Mouse (Mus musculus) spleen, postnatal 36 days (tissue): ENCODE measurements around the gene Atp8a2.
A peak's percentile ranks its signal among the peaks of the same experiment; 100 is the strongest.
"Not testable (repeated sequence)": the region's sequence is repeated elsewhere in the genome, so short reads cannot be mapped to it uniquely, and the experiment has no call there.

Source experiments
- DNase-seq, 2 experiments: peaks; one replicate each; pipeline ENCODE4 v3.0.0; 2022; ENCODE audit warnings: low spot score in 2 of 2, mixed read lengths in 1 of 2

Gene Atp8a2

DNA sequence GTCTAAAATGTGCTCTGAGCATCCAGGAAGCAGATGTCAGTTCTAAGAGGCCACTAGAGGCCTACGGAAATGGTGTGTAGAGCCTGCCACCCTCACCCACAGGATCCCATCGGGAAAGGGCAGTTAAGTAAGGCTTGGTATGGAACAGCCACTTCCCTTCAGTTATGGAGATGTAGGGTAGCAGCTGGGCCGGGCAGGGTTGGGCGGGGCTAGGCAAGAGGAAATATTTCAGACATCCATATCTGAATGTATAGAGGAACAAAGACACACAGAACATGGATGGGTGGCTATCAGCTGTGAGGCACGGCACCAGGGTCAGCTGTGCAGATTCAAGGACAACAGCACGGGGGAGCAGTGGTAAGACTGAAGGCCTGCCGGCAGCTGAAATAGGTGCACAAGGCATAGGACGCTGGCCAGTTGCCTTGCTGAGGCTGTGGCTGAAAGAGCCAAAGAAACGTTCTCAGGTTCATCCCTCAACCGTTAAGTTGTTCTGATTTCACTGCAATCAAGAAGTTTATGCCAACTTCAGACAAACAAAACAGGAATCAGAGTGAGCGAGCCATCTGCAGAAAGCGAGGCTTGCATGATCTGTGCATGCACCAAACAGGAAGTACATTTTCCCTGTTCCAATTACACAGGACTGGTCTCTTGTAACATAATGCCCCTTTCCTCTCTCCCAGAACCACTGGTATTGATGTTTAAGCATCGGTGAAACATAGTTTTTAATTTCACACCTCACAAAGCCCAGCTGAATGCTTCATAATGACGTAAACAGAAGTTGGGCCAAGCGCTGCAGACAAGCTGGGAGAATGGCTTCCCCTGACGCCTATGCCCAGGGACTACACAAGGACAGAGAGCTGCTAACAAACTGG is 549.9 kb downstream of the Atp8a2 start:
- DNase-seq, result no peak

DNA sequence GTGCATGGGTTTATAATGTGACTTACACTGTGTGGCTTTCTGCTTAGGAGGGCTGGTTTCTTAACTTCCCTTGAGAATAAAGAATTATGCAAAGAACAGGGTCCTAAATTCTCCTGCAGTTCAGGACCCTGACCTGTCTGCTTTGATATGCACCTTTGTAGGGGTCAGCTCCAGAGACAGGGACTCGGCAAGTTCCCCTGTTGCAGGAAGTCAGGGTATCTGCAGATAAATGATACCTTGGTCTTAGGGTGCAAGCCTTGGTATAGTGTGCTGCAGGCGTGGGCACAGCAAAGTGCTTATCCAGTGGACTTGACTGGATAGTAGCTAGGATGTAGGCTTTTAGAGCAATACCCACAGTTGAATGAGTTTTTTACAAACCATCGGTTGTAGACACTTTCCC is 552.1 kb downstream of the Atp8a2 start:
- DNase-seq, result no peak

DNA sequence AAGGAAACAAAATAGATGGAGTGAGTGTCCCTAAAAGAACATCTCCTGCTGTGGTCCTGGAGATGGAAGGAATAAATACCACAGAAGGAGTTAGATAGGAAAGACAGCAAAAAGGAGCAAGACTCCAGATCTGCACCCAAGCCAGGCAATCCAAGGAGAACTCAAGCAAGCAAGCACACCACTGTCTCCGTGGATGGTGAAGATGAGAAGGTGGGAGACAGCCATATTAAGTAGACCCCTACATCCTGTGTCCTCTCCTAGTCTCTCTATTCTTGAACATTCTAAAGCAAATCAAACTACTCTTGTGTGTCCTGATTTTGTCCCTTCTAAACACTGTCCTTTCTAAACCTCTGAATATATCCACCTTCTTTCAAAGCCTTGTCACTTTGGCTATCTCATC is 552.8 kb downstream of the Atp8a2 start:
- no peak for DNase-seq

DNA sequence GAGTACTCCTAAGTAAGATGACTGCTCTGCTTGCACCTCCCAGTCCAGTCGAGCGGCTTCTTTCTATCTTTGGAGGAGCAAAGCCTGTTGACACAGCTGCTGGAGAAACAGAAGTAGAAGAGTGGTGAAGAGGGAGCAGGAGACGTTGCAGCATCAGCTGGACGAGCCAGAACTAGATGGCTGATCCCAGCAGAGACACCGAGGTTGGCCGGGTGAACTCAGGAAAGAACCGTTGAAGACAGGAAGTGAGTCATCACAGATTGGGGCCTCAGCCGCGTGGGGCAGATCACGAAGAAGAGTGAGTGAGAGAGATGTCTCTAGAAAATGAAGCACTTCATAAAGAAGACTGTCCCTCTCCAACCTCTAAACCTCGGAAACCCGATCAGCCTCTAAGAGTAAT is 553.4 kb downstream of the Atp8a2 start:
- peak in 1 of 2 experiments; percentile 16 for DNase-seq

DNA sequence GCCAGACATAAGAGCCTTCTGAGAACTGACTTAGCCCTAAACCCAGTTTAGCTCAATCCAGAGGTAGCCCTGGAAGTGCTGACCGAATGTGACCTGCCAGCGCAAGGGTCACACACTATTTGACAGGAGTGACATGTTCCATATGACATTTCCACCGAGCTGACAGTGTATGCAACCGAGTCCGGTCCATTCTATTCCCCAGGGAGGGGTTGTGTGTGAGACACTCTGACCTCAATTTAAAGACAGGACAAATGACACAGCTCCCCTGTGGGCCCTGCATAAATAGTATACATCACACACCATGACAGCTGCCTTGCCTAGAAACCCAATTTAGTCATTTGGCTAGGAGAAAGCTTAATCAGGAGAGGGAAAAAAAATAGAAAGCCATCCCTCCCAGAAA is 555.1 kb downstream of the Atp8a2 start:
- no peak for DNase-seq

DNA sequence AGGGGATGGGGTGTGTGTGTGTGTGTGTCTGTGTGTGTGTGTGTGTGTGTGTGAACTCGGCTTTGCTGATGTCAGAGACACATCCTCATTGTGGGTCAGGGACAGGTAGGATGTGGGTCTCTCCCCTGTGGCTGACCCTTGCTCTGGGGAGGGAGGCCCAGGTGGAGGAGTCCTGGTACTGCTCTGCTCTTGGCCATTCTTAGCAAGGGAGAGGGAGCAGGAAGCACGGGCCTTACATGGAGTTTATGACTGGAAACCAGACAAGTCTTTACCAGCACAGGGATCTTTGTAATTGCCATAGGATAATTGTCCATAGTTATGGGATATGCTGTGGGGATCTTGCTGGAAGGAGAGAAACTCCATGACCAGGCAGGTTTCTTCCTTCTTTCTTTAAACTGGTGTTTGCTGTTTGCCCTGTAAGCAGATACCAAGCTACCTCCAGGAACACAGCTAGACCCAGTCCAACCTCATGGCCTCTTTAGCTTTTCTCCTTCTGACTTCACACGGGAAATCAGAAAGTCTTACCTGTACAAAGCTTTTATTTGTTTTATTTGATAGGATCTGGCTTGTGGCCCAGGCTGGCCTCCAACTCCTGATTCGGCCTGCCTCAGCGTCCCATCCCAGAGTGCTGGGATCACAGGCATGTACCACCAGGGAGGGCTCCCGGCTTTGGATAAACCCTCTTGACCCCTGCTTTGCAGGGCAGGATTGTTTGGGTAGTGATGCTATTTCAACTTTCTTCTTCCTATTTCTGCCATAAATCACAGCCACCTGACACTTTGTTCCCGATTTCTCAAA is 557.9 kb downstream of the Atp8a2 start:
- no peak for DNase-seq

DNA sequence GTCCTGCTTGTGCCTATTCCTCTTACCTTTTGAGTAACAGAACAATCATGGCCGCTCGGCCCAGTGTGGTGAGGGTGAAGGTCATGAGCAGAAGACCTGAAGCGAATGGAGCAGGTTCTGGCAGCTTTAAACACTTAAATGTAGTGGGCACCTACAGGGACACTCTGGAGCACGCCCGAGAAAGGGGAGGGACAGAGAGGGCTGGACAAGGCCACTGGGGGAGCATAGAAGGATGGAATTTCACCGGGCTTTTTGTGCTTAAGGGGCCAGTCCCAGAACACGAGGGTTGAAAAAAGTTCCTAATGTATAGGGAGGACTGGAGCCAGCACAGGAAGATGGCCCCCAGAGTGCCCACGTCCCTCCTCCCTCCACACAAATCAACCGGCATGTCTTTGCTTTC is 563.0 kb downstream of the Atp8a2 start:
- DNase-seq, result no peak

DNA sequence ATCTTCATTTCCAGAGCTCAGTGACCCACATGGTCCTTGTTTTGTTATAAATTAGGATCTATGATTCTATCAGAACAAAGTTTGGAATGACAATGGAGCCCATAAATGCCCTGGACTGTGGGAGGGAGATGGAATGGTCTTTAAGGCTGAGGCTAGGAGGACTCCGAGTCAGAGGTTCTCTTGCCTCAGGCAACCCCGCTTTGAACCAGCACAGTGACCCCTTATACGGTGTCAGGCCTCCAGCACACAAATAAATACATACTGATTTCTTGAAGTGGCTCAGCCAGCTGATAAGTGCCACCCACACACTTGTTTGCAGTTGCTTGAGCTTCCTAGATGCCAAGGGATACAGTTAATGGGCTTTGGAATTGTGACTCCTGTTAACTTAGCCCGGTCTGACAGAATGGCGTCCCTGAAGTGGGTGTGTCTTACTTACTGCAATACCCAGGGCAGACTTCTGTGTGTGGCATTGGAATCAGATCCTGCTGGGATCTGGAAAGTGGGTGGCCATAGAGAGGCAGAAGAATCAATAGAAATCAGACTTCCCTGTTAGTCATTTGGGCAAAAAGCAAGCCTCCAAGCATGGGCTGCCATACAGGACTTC is 563.6 kb downstream of the Atp8a2 start:
- DNase-seq, result no peak

DNA sequence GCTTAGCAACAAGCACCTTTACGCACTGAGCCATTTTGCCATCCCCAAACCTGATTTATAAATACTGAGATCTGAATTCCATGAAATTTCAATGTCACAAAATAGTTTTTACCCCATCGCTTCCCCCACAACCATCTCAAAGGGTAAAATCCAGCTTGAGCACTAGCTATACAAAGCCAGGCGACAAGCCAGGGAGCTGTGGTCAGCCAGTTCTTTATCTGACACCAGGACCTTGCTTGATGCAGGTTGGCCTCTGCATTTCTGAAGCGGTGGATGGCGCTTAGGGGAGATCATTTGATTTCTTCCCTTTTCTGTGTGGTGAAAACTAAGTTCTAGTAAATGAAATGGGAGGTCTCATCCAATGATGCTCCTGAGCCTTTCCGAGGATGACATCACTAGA is 564.9 kb downstream of the Atp8a2 start:
- no peak for DNase-seq

DNA sequence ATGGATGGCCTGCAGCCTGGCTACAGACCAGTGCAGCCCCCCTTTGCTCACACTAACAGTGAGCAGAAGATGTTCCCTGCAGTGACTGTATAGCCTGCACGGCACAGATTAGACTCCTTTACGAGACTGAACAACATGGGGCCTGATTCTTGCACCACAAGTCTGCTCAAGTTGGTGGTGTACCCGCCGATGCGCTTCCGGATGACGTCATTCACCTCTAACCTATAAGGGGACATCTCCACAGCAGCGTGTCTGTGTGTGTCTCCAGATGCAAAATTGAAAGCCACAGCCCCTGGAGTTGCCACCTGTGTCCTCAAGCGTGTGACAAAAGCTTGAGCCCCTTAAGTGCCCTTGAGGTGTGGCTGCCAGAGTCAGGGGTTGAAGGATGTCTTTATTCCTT is 566.9 kb downstream of the Atp8a2 start:
- DNase-seq, result no peak

DNA sequence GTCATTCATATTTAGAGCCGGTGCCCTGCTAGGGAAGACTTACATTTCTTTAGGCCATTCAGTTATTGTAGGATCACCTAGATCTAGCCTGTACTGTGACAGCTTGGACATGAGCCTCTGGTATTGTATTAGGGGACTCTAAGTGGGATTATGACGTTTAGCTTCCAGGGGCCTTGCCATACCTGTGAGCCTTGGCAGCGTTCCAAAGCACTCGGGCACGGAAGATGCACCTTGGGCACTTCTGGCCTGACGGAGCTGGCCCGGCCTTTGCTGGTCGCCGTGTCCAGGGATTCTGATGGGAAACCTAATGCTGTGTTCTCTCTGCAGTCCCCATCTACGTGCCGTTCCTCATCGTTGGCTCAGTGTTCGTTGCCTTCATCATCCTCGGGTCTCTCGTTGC is 567.7 kb downstream of the Atp8a2 start:
- no peak for DNase-seq

DNA sequence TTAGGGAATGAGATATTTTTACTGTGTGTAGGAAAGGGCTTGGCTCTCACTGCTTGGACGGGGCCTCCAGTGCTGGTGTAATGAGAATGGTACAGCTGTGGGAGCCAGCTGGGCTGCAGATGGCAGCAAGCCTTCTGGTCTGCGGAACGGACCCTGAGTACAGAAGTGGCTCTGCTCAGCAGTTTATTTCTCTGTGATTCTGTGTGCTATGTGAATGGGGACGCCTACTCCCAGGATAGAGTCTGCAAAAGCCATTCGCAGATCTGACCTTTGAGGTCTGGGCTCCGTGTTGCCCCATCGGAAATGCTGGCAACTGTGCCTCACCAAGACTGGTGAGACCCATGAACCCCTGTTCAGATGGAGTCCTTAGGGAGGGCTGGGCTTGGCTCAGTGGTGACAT is 569.2 kb downstream of the Atp8a2 start:
- no peak for DNase-seq

DNA sequence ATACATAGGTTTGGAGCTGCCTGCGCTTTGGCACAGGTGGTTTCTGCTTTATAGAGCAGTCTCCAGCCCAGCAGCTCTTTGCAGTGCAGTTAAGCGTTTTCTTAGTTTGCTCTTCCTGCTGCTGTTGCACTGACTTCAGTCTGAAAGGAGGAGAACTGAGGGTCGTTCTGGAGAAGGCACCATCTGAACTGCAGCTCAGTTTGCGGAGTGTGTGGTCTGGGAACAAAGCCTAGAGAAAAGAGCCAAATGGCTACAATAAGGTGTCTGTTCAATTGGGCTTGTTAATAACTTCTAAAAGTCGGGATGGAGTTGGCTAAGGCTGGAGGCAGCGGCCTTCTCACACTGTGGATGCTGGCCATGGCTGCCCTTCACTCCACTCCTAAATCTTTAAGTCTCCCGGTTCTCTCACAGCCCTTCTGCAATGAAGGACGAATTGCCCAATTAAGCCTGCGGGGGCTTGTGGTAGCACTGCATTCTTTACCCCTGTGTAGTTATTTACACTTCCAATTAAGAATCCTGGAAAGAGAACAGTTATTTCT is 569.8 kb downstream of the Atp8a2 start:
- no peak for DNase-seq

DNA sequence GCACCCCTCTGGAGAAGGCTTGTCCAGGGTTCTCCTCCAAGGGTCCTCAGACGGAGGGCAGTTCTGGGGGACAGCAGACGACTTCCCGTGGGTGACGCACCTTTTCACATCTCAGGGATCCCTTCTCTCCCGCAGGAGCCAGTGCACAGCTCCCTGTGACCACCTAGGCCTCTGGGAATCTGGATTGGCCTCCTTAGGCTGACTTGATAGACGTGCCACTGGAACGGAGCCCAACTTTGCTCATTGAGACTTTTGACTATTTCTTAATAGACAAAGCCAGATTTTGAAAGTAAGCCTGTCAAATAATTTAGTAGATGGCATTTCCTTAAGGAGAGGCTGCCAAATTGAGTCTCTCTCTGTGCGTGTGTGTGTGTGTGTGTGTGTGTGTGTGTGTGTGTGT is 570.3 kb downstream of the Atp8a2 start:
- DNase-seq, result no peak

DNA sequence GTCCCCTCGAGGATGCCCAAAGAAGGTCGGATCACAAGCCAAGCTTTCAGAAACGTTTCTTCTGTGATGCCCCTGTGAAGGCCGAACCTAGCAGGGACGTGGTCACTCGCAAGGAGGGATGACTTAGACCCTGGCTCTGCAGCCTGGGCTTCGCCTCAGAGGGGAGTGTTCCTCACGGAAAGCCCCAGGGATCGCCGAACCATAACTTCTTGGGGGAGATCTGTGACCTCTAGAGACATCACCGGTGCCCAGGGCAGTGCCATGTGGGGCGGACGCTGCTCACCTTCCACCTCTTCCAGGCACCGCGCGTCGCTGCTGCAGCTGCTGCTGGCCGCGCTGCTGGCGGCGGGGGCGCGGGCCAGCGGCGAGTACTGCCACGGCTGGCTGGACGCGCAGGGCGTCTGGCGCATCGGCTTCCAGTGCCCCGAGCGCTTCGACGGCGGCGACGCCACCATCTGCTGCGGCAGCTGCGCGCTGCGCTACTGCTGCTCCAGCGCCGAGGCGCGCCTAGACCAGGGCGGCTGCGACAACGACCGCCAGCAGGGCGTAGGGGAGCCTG is 571.1 kb downstream of the Atp8a2 start:
- DNase-seq, result no peak

DNA sequence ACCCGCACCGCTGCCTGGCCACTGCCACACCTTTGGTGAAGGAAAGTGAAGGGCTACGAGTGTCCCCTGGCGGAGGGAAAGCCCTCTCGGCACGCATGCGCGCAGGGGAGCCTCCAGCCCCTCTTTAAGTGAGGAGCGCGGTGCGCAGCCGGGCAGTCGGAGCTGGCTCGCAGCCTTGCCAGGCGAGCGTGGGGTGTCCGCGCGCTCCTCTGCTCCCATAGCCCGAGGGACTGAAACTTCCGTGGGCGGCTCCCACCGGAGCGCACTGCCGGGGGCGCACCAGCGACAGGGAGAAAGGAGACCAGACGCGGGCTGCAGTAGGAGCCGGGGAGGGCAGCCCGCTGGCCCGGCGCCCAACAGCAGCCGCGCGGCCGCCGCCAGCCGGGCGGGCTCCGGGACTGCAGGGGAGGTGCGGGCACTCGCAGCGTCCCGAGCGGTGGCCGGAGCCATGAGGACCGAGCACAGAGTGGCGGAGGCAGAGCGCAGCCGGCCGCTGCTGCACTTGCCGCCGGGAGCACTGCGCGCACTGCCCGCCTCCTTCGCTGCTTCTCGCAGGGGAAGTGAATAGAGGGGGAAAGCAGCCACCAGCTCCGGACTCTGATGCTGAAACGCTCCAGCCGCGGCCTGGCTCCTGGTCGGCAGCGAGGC is 571.7 kb downstream of the Atp8a2 start, which contains the start of gene Shisa2:
Shisa2 (plus strand) TSS at position 151 of the 648 bp plus-strand sequence.
- DNase-seq, result peak; percentile 23 to 33

DNA sequence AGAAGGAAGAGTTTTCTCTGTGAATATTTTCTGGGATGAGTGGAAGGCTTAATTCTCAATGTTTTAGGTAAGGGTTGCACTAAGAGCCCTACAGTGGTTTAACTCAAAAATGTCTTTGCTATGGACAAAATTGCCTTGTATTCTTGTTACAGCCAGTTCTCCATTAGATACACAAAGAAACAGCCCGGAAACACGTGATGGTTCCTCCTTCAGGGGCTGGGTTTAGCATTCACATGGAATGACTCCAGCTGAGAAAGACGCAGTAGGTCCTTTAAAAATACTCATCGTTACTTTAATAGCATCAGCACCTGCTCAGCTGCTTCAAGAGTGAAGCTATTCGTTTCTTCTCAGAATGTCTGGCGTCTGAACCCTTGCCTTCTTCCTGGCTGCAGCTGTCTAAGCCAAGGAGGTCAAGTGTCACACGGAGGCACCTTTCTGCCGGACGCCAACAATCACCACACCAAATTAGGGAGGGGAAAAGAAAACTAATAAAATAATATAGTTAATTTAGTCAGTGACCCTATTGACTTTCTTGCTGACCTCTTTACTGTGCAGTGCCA is 572.6 kb downstream of the Atp8a2 start:
- no peak for DNase-seq

DNA sequence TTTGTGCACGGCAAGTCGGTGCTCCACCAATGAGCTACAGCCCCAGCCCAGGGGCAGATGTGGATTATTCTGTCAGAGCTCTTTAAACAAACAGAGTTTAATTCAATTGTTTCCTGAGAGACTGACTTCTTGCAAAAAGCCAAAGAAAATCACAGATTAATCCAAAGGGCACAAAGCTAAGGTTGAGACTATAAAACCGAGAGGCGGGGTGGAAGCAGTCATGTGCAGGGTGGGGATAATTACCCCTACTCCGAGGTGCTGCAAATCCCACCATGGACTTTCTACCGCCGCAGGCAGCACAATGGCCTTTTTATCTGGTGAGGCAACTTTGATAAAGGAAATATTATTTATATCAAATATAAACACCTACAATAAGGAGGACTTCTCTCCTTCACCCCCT is 580.2 kb downstream of the Atp8a2 start:
- DNase-seq, result no peak

DNA sequence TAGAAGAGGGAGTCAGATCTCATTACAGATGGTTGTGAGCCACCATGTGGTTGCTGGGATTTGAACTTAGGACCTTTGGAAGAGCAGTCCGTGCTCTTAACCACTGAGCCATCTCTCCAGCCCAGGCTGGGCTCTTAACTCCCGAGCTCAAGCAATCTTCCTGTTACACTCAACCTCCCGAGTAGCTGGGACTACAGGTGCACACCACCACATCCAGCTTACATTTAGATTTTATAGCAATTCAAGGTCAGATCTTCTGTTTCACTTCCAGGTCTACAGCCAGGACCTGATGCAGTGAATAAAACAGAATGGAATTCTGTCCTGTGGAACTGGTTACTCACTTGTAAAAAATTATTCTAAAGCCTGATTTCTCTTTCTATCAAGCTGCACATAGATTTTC is 582.8 kb downstream of the Atp8a2 start:
- DNase-seq, result not testable (repeated sequence)

DNA sequence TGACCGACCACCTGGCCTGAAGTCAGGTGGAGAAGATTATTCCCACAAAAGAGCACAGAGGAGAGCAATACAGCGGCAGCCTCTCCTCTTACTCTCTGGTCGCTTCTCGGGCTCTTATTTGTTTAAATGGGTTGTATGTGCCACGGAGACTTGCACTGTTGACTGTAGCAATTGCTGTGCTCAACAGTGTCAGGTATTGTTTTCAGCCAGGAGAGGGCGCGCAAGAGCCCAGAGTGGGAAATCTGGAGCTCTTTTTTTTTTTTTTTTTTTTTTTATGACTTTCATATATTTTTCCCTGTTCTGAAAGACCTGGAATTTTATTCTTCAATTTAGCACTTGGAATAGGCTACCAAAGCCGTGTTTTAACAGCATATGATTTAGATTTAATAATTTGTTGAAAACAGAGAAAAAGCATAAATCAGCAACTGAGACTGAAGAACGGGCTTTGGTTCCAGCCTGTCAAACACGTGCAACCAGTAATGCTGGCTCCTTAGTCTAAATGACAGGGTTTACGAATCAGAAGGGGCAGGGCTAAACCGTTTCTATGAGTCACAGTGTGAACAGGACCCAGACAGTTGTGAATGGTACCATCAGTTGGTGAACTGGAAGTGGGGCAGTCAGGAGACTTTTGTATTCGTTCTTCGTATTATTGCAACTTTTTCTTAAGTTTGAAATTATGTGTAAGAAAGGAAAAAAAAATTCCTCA is 583.9 kb downstream of the Atp8a2 start:
- peak in 1 of 2 experiments; percentile 26 for DNase-seq
